Mouse (Mus musculus): Measurements from ENCODE around the gene Cutal. TPM values are rescaled to one million over a fixed set of nuclear protein-coding genes. Genes with fewer than 3 reads are reported as not detected.
A peak's percentile ranks its signal among the peaks of the same experiment; 100 is the strongest.

Gene Cutal
- total and polyA plus RNA-seq, 3 experiments = not detected

DNA sequence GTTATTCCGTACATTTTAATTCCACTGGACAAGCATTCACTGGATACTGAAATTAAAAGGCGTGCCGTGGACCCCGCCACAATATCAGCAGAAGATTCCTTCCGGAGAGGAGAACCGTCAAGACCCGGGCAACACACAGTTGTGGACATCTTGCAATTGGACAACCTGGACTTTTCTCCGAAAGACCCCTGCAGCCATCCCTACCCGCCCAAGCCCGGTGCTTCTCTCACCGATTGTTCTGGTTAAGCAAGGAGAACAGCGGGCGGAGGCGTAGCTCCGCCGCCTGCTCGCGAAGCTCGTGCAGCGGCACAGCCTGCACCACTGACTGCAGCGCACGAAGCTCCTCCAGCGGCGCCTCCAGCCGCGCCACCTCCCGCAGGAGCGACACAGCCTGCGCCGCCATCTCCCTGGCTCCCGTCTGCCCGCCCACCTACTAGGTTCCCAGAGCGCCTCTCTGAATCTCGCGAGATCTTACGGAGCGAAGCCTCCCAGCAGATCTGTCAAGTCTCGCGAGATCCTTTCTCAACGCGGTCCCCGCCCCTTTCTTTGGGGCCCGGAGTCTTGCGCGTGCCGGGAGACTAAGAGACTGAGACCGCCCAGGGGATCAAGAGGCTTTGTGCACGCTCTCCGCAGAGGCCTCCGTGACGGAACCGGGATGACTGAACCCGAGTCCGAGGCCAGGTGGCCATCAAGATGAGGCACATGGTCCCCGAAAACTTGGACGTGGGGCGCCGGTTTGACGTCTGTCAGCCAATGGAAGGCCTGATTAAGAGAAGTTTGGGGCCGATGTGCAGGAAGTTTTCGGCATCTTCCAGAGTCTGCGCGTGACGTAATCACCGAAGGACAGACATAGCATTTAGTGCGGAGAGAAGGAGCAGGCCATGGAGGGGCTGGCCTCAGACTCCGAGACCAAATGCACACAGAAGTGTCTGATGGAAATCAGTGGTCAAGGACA, 3.4 kb upstream of the Cutal start (continued):
- TF ChIP-seq TCF12 (IDR thresholded peaks at IDR 0.05; ENCODE audit: low read depth, low read length) (peak; percentile 47), CHD2 (IDR thresholded peaks at IDR 0.05; ENCODE audit: low read length) (peak; percentile 99), ZC3H11A (IDR thresholded peaks at IDR 0.05; ENCODE audit: low read depth, low read length) (no peak), MYC (IDR thresholded peaks at IDR 0.05; ENCODE audit: low read depth, low read length) (peak; percentile 95), SMC3 (IDR thresholded peaks at IDR 0.05; ENCODE audit: low read depth, low read length) (no peak), ETS1 (IDR thresholded peaks at IDR 0.05; ENCODE audit: low read depth, low read length) (peak; percentile 51; the same call in 1 of the 2 replicates)

DNA sequence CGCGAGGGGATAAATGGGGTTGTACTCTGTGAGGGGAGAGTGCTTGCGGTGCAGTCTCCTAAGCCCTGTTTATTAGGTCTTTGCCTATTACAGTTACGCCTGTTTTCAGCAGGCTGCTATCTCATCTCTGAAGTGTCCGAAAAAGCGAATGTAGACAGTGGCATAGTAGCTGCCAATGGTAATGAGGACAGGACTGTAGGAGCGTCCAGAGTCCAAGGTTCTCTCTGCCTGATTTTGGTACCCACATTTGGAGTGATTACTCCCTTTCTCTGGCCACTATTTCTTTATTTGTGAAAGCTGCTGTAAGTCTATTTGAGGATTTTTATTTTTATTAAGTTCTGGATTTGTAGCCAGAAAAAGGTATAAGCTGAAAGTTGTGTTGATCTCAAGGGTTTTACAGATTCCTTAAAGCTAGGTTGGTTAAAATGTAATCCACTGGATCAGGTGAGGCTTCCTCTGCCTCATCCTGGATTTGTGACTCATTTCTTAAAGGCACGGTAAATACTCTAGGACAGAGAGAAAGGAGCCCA, 685 bp downstream of the Cutal start, which contains the start of gene Psmd5:
Gene Psmd5 (minus strand): TSS at position 153 of the 530 bp plus-strand sequence.
- H3K27me3 ChIP-seq (ENCODE audit: control insufficient read depth in 1 of 2, insufficient read depth in 2 of 2, low read length in 2 of 2) = no peaks in the 10 kb centered on the region
- H3K27ac ChIP-seq (ENCODE audit: control insufficient read depth, low read depth, low read length) = no peak within 1 kb of the TSS
- no peak within 1 kb of the TSS for H3K4me3 ChIP-seq (ENCODE audit: control insufficient read depth in 1 of 2, insufficient read depth in 1 of 2, low read depth in 2 of 2, low read length in 2 of 2)

DNA sequence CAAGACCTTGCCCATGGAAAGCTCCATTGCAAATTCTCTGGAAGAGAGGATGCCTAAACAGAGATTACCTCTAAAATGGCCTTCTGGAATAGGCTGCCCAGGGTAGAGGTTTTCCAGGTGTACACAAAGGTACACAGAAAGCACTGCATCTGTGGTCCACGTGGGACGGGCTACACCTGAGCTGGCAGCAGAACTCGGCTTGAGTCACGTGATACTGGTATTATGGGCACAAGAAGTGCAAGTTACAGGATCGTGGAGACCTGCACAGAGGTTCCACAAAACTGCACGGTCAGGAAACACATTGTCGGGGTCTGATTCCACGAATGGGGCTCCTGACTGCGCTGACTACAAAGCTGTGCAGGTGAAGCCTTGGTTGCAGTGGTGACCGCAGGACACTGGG, 5.9 kb downstream of the Cutal start:
- no peak for DNase-seq (ENCODE audit: low read depth, low spot score)
- Histone ChIP-seq H3K36me3 (ENCODE audit: control insufficient read depth in 1 of 2, insufficient read depth in 2 of 2, low read length in 2 of 2) (no peaks in the 10 kb centered on the region; a peak in 1 of 4 replicates), H3K9me3 (replicated peaks; ENCODE audit: insufficient read depth, low read length) (no peaks in the 10 kb centered on the region), H3K4me3 (ENCODE audit: control insufficient read depth in 1 of 2, insufficient read depth in 1 of 2, low read depth in 2 of 2, low read length in 2 of 2) (no peak overlapping the region), H3K79me2 (ENCODE audit: control insufficient read depth, insufficient read depth, low read length, poor library complexity) (no peaks in the 10 kb centered on the region), H3K9ac (ENCODE audit: control insufficient read depth, low read depth, low read length, poor library complexity, severe bottlenecking) (no peak overlapping the region), H3K4me1 (ENCODE audit: control insufficient read depth in 1 of 2, insufficient read depth in 2 of 2, low read length in 2 of 2) (peaks cover 5 to 8% of the 10 kb centered on the region in 2 experiments; a peak in 2 of 4 replicates), H3K27ac (ENCODE audit: control insufficient read depth, low read depth, low read length) (no peak overlapping the region), H3K27me3 (ENCODE audit: control insufficient read depth in 1 of 2, insufficient read depth in 2 of 2, low read length in 2 of 2) (peaks cover 6 to 8% of the 10 kb centered on the region in 2 experiments)
- no peak for TF ChIP-seq CHD1 (IDR thresholded peaks at IDR 0.05; ENCODE audit: low read depth, low read length)
- no peak for TF ChIP-seq JUND (IDR thresholded peaks at IDR 0.05; ENCODE audit: low read depth, low read length)
- TF ChIP-seq NELFE (IDR thresholded peaks at IDR 0.05; ENCODE audit: low read depth, low read length) = no peak
- no peak for TF ChIP-seq POLR2A (IDR thresholded peaks at IDR 0.05; ENCODE audit: control insufficient read depth in 1 of 2, insufficient read depth in 1 of 2, low read depth in 1 of 2, low read length in 2 of 2, poor library complexity in 1 of 2)
- no peak for TF ChIP-seq GABPA (IDR thresholded peaks at IDR 0.05; ENCODE audit: low read depth, low read length)
- TF ChIP-seq GATA1 (IDR thresholded peaks at IDR 0.05; ENCODE audit: low read depth, low read length) = no peak
- TF ChIP-seq SIN3A (IDR thresholded peaks at IDR 0.05; ENCODE audit: low read length) = no peak
- no peak for TF ChIP-seq TAL1 (IDR thresholded peaks at IDR 0.05; ENCODE audit: low read length)
- no peak for TF ChIP-seq RCOR1 (IDR thresholded peaks at IDR 0.05; ENCODE audit: low read depth, low read length)

More for the DNA sequence above, 685 bp downstream of the Cutal start, which contains the start of gene Psmd5:
- H3K9me3 ChIP-seq (replicated peaks; ENCODE audit: insufficient read depth, low read length) = no peaks in the 10 kb centered on the region
- H3K79me2 ChIP-seq (ENCODE audit: control insufficient read depth, insufficient read depth, low read length, poor library complexity) = peaks cover 13% of the 10 kb centered on the region
- peaks cover 0 to 4% of the 10 kb centered on the region in 2 experiments; a peak in 2 of 4 replicates for H3K36me3 ChIP-seq (ENCODE audit: control insufficient read depth in 1 of 2, insufficient read depth in 2 of 2, low read length in 2 of 2)
- no peak for DNase-seq (ENCODE audit: low read depth, low spot score)
- no peak within 1 kb of the TSS for H3K9ac ChIP-seq (ENCODE audit: control insufficient read depth, low read depth, low read length, poor library complexity, severe bottlenecking)
- TF ChIP-seq MEF2A (IDR thresholded peaks at IDR 0.05; ENCODE audit: extremely low read depth, insufficient replicate concordance, low read depth, low read length, poor library complexity, severe bottlenecking) (no peak), POLR2AphosphoS5 (IDR thresholded peaks at IDR 0.05; ENCODE audit: borderline replicate concordance, low read depth, low read length) (no peak), GATA1 (IDR thresholded peaks at IDR 0.05; ENCODE audit: low read depth, low read length) (no peak), E2F4 (IDR thresholded peaks at IDR 0.05; ENCODE audit: borderline replicate concordance, low read depth, low read length) (no peak), RAD21 (IDR thresholded peaks at IDR 0.05; ENCODE audit: low read depth, low read length) (no peak), HCFC1 (IDR thresholded peaks at IDR 0.05; ENCODE audit: low read depth, low read length) (no peak), ZNF384 (IDR thresholded peaks at IDR 0.05; ENCODE audit: low read depth, low read length) (no peak), CHD2 (IDR thresholded peaks at IDR 0.05; ENCODE audit: low read length) (no peak), UBTF (IDR thresholded peaks at IDR 0.05; ENCODE audit: borderline replicate concordance, insufficient read depth, low read depth, low read length) (no peak), USF2 (IDR thresholded peaks at IDR 0.05; ENCODE audit: borderline replicate concordance in 1 of 2, insufficient read depth in 1 of 2, low read depth in 1 of 2, low read length in 2 of 2) (no peak), NELFE (IDR thresholded peaks at IDR 0.05; ENCODE audit: low read depth, low read length) (no peak), MAX (IDR thresholded peaks at IDR 0.05; ENCODE audit: low read length) (no peak), ZC3H11A (IDR thresholded peaks at IDR 0.05; ENCODE audit: low read depth, low read length) (no peak), MXI1 (IDR thresholded peaks at IDR 0.05; ENCODE audit: low read depth, low read length) (no peak)
- H3K4me1 ChIP-seq (ENCODE audit: control insufficient read depth in 1 of 2, insufficient read depth in 2 of 2, low read length in 2 of 2) = peaks cover 5 to 8% of the 10 kb centered on the region in 2 experiments; a peak in 3 of 4 replicates

Measured in MEL (cell line).